Mouse (Mus musculus): ENCODE data around the gene Tmbim1. TPM values are rescaled to one million over a fixed set of nuclear protein-coding genes. Genes with fewer than 3 reads are reported as not detected.

Tmbim1 gene
- total RNA-seq, 2 experiments from 2014 or later, result 23.0 to 28.8 TPM

- no peak for DNase-seq
- intact Hi-C loops (cut with DNase I), result loop anchor here (5.0 to 10.0 kb wide), 2 partner anchors 76 to 172 kb away; no protein-coding TSS in a partner anchor
Measured at GRCm38 (mm10) chr1:74282896-74283625, 22.4 kb downstream of the Tmbim1 start.

- intact Hi-C loops (cut with DNase I), result loop anchor here (5.0 to 10.0 kb wide), 2 partner anchors 75 to 173 kb away; no protein-coding TSS in a partner anchor
- no peak for DNase-seq
Measured at GRCm38 (mm10) chr1:74281886-74282285, 23.5 kb downstream of the Tmbim1 start.

- intact Hi-C loops (cut with DNase I), result loop anchor here (5.0 to 10.0 kb wide), 2 partner anchors 74 to 173 kb away; no protein-coding TSS in a partner anchor
Measured at GRCm38 (mm10) chr1:74281372-74281771, 24.1 kb downstream of the Tmbim1 start.

GRCm38 (mm10) chr1:74280591-74281325 lies 24.7 kb downstream of the Tmbim1 start:
- intact Hi-C loops (cut with DNase I), result loop anchor here (5.0 to 10.0 kb wide), 2 partner anchors 73 to 174 kb away; no protein-coding TSS in a partner anchor

More at GRCm38 (mm10) chr1:74281372-74281771, 24.1 kb downstream of the Tmbim1 start:
- no peak for DNase-seq

GRCm38 (mm10) chr1:74278988-74279387 lies 26.4 kb downstream of the Tmbim1 start:
- intact Hi-C loops (cut with DNase I), result no loop called here
- DNase-seq, result no peak

More at GRCm38 (mm10) chr1:74280591-74281325, 24.7 kb downstream of the Tmbim1 start:
- no peak for DNase-seq

- DNase-seq, result no peak
- intact Hi-C loops (cut with DNase I), result no loop called here
Measured at GRCm38 (mm10) chr1:74278538-74278937, 26.9 kb downstream of the Tmbim1 start, which contains the start of gene Gpbar1. Gene Gpbar1, plus strand, starts transcription at chr1:74278550.

GRCm38 (mm10) chr1:74277883-74278537 lies 27.4 kb downstream of the Tmbim1 start:
- DNase-seq, result no peak
- intact Hi-C loops (cut with DNase I), result no loop called here

GRCm38 (mm10) chr1:74277041-74277440 lies 28.4 kb downstream of the Tmbim1 start:
- intact Hi-C loops (cut with DNase I), result no loop called here
- no peak for DNase-seq

- DNase-seq, result no peak
- intact Hi-C loops (cut with DNase I), result no loop called here
Measured at GRCm38 (mm10) chr1:74275015-74275414, 30.4 kb downstream of the Tmbim1 start.

- DNase-seq, result no peak
- intact Hi-C loops (cut with DNase I), result no loop called here
Measured at GRCm38 (mm10) chr1:74271659-74272058, 33.8 kb downstream of the Tmbim1 start.

- intact Hi-C loops (cut with DNase I), result no loop called here
- DNase-seq, result no peak
Measured at GRCm38 (mm10) chr1:74268750-74269149, 36.7 kb downstream of the Tmbim1 start.

GRCm38 (mm10) chr1:74262510-74262909 lies 42.9 kb downstream of the Tmbim1 start:
- intact Hi-C loops (cut with DNase I), result no loop called here
- no peak for DNase-seq

GRCm38 (mm10) chr1:74256782-74257181 lies 48.6 kb downstream of the Tmbim1 start:
- intact Hi-C loops (cut with DNase I), result no loop called here
- no peak for DNase-seq

GRCm38 (mm10) chr1:74255704-74256345 lies 49.6 kb downstream of the Tmbim1 start:
- intact Hi-C loops (cut with DNase I), result no loop called here
- DNase-seq, result no peak

- intact Hi-C loops (cut with DNase I), result no loop called here
- DNase-seq, result no peak
Measured at GRCm38 (mm10) chr1:74250096-74250495, 55.3 kb downstream of the Tmbim1 start.

- intact Hi-C loops (cut with DNase I), result no loop called here
- no peak for DNase-seq
Measured at GRCm38 (mm10) chr1:74249331-74249980, 56.0 kb downstream of the Tmbim1 start.

GRCm38 (mm10) chr1:74248799-74249198 lies 56.6 kb downstream of the Tmbim1 start:
- no peak for DNase-seq
- intact Hi-C loops (cut with DNase I), result no loop called here

GRCm38 (mm10) chr1:74245525-74245924 lies 59.9 kb downstream of the Tmbim1 start:
- intact Hi-C loops (cut with DNase I), result no loop called here
- DNase-seq, result no peak

GRCm38 (mm10) chr1:74240832-74241231 lies 64.6 kb downstream of the Tmbim1 start:
- intact Hi-C loops (cut with DNase I), result no loop called here
- no peak for DNase-seq

GRCm38 (mm10) chr1:74240311-74240710 lies 65.1 kb downstream of the Tmbim1 start:
- DNase-seq, result no peak
- intact Hi-C loops (cut with DNase I), result no loop called here

Measured in gastrocnemius, postnatal 36 days (tissue).